Mouse (Mus musculus): ENCODE data around the gene Nucb2.
A peak's percentile ranks its signal among the peaks of the same experiment; 100 is the strongest.

Nucb2 gene

GRCm38 (mm10) chr7:116524577-116524976 lies 20.4 kb downstream of the Nucb2 start:
- DNase-seq (ENCODE audit: low read depth) = no peak

GRCm38 (mm10) chr7:116529793-116530192 lies 25.6 kb downstream of the Nucb2 start:
- DNase-seq (ENCODE audit: low read depth) = peak; percentile 22

- no peak for DNase-seq (ENCODE audit: low read depth)
Measured at GRCm38 (mm10) chr7:116530470-116530869, 26.3 kb downstream of the Nucb2 start.

- peak; percentile 4 for DNase-seq (ENCODE audit: low read depth)
Measured at GRCm38 (mm10) chr7:116531311-116531710, 27.1 kb downstream of the Nucb2 start.

GRCm38 (mm10) chr7:116556834-116557233 lies 52.7 kb downstream of the Nucb2 start:
- no peak for DNase-seq (ENCODE audit: low read depth)

- DNase-seq (ENCODE audit: low read depth) = no peak
Measured at GRCm38 (mm10) chr7:116574551-116574950, 70.4 kb downstream of the Nucb2 start.

All from naive thymus-derived CD4-positive, alpha-beta T cell, adult 2 months (primary cell).